Mouse (Mus musculus) adrenal gland, postnatal 4 days (tissue): ENCODE results near the gene Etfa. TPM values are rescaled to one million over a fixed set of nuclear protein-coding genes. Genes with fewer than 3 reads are reported as not detected.

Experiments
- DNase-seq, 2 experiments: peaks; one replicate each; pipeline ENCODE4 v3.0.0; 2021 to 2022; ENCODE audit warnings: low spot score in 2 of 2, mixed read lengths in 2 of 2
- long read RNA-seq, 2 experiments: library from polyadenylated mRNA; stranded (forward); transcript quantifications; one replicate each; pipeline ENCODE4 v2.0.0; 2021
- total RNA-seq, 2 experiments: library from RNA; stranded (reverse); gene quantifications; 2 replicates each; pipeline ENCODE4 v1.2.3; 2021

Etfa gene
- total RNA-seq: 100 to 1,000 TPM; 408 to 465 TPM
- long read RNA-seq, experiment 1, transcript Etfa-201 (12 exons, 1,392 nt): major isoform, 461 of 534 reads
- long read RNA-seq, experiment 1, partial matches to known transcripts: 52 of 534 reads
- long read RNA-seq, experiment 1, other reads (novel, unspliced or antisense): 21 of 534 reads
- long read RNA-seq, experiment 2, transcript Etfa-201 (12 exons, 1,392 nt): major isoform, 672 of 783 reads
- long read RNA-seq, experiment 2, partial matches to known transcripts: 76 of 783 reads
- long read RNA-seq, experiment 2, other reads (novel, unspliced or antisense): 35 of 783 reads

DNA sequence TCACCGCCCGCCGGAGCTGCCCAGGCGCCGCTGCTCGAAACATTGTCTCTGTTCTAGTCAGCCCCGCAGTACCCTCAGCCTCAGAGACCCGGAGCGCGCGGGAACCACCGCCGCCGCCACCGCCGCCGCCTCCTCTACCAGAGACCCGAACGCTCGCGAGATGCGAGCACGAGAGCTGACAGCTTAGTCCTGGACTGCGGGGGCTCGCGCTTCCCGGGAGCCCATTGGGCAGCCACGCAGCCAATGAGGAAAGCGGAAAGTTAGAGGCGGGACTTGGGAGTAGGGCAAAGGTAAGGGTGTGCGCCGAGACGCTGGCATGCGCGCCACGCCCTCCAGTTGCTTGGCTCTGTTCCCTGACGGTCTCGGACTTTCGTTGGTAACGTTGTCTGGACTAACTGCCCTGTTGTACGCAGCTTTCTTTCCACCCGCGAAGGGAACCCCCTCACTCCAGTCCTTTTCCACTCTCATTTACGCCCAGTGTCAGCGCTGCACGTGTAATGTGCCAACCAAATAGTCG, at the start of gene Etfa:
Gene Etfa (minus strand): TSS at position 217 of the 517 bp plus-strand sequence.
- DNase-seq: peak; percentile 86 to 91

DNA sequence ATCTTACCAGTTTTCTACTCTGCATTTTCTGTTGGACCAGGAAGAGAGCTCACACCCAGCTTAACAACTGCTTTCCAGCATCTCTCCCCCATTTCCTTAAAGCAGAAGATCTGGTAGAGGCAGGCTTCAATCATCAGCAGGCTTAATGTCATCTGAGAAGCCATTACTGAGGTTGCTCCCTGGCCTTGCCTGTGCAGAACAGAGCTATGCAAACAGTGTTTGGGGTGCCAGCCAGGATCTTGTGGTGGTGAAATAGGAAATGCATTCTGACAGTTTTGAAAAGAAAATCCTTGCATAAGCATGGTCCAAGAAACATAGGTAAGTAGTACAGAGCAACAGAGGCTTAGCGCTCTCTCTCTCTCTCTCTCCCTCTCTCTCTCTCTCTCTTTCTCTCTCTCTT, 48.9 kb upstream of the Etfa start:
- no peak for DNase-seq

DNA sequence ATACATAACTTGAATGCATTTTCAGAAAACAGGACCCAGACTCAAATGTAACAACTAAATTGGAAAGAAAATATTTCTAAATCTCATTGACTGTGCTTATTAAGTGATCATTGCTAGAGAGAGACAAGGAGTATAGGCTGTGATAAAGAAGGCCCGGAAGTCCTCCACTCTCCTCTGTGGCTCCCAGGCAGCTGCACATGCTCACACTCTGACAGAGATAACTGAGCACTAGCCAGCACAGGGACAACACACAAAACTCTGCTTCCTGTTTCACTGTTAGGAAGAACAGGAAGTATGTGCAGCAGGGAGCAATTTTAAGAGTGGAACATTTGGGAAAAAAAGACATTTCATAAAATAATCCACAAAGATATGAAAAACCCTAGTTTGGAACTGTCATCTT, 42.9 kb upstream of the Etfa start:
- DNase-seq: no peak

DNA sequence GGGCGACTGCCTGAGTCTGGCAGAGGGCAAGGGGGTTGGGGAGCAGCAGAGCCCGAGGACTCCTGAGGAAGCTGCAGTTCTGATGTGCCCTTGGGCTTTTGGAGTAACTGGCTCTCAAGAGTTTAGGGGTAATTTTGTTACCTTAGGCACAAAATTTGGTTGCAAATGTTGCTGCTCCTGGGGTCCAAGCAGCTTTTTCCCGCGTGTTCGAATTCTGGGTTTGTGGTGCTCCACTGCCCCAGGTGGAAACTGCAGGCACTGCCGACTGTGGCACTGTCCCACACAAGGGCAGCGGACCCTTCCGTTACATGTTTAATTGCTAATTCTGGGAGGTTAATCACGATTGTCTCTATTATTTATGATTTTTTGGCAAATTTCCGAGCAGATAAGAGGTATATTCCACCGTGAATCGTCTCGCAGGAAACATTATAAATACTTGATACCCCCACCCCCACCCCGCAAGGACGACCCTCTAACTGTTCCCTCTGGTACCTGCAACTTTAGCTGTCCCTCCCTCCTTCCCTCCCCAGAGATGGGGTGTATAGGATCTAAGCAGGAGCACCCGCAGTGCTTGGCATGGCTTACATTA, 37.4 kb upstream of the Etfa start:
- no peak for DNase-seq

DNA sequence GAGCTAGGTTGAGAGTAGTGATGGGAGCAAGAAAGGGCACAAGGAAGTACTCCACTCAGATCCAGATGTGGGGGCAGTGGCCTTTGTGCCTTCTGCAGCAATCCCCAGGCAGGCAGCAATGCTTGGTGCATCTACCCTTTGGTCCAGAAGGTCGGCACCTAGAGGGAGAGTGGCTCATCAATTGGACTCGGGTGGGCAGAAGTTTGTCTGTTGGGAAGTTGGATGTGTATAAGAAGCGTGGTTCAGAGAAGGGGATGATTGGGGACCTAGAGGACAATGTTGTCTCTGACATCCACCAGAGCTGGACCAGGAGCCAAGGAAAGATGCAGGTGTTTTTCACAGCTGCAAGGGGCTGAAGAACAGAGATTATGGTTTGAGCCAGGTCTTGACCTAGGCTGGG, 36.8 kb upstream of the Etfa start:
- no peak for DNase-seq

DNA sequence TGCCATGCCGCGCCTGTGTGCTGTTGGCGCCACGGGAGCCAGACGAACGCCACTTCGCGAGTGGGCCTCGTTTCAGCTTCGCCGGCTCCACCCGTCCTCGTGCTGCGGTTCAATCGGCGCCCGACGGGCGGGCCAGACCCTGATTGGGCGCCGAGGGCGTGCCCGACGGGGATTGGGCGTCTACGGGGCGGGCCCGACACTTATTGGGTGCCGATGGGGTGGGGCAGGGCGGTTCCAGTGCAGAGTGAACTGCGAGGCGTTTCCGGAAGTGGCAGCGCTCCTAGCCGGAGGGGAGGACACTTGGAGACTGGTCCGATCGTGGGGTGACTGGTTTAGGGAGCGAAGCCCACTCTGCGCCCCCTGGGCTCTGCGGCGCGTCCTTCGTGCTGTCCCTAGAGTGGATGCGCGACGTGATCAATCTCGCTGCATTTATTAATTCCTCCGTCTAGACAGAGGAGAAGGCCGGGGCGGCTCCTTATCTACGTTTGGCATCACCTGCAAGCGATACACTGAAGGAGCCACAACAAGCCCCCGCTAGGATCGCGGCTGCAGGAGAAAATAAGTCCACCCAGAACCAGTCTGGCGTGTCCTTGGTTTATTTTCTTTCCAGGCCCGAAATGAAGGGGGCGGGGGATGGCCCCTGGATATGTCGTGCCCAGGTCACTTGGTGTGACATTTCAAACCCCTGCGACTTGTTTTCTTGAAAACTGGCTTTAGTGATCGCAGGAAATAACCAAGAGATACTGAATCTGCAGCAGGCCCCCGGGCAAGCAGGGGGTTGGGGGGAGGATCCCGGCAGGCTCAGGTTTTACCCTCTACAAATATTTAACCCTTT, 34.4 kb upstream of the Etfa start:
- DNase-seq: no peak

DNA sequence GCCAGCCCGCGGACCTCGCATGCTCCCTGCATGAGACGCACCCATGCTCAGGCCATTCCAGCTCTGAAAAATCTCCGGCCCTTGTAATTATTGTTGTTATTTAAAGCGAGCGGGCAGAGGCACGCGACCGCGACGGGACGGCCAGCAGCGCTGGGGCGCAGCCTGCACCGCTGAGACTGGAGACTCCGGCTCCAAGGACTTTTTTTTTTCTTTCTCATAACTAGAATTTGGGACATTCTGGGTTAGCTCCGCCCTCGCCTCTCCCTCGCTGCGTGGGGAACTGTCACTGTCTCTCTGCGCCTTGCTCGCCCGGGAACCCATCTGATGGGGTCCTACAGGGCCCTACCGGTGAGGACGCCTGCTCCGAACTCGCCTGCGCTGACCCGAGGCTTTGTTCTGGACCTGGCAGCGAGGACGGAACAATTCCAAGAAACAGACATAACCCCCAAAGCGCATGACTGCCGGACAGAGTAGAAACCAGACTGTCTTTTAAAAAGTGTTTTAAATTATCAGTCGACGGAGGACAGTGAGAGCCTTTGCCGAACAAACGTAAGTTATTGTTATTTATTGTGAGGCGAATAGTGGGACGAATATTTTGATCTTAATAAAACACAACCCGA, 33.6 kb upstream of the Etfa start:
- no peak for DNase-seq

DNA sequence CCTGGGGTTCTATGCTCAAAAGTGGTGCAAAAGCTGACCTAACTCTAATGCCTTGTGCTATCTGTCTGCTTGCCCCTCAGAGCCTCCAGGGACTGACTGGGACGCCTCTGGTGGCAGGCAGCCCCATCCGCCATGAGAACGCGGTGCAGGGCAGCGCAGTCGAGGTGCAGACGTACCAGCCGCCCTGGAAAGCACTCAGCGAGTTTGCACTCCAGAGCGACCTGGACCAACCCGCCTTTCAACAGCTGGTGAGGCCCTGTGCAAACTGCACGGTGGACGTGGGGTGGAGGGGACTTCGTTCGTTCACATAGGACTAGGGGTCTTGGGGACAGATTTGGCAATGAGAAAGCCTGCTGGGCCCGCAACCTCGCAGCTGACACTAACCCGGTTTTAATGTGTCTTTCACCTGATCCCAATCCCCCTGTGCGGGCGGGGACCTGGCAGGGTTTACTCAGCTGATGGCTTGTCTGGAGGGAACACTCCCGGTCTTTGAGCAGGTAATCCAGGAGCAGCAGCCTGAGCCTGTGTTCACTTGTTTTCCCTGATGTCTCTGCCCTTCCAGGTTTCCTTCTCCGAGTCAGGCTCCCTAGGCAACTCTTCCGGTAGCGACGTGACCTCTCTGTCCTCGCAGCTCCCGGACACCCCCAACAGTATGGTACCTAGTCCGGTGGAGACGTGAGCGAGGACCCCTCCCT, 33.0 kb upstream of the Etfa start:
- DNase-seq: peak in 1 of 2 experiments; percentile 7

DNA sequence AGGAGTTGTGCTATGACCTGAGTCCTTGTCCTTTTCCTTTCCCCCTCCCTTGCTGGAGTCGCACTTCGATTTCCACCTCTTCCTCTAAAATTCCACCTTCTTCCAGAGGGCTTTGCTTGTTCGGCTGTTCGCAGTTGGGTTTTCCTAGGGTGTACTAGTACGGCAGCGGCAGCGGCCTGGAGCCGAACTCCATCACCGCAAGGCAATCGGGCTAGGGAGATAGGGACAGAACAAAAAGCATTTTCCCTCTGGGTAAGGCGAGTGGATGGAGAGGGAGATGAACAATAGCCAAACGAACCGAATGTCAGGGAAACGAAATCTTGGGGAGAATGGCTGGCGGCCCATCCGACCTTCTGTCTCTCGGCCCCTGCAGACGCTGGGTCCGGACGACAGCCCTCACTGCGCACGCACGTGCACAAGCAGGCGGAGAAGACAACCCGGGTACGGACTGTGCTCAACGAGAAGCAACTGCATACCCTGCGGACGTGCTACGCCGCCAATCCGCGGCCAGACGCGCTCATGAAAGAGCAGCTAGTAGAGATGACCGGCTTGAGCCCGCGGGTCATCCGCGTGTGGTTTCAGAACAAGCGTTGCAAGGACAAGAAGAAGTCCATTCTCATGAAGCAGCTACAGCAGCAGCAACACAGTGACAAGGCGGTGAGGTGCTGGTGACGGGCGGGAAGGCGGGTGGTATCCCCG, 31.8 kb upstream of the Etfa start:
- peak in 1 of 2 experiments; percentile 10 for DNase-seq

DNA sequence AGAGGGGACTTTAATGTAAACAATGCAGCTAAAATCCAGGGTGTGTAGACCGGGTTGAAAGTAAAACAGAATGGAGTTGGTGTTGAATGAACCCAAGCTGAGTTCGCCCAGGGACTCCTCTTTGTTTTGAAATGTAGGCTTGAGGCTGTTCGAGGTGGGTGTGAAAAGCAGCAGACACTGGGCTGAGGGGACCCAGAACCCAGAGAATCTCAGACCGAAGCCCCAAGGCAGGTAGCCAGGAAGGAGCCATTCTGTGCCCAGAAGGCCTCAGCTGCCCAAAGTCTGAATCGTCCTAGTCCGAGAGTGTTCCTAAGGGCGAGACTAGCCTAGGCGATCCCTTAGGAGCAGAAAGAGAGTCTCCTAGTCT, 31.3 kb upstream of the Etfa start:
- DNase-seq: no peak

DNA sequence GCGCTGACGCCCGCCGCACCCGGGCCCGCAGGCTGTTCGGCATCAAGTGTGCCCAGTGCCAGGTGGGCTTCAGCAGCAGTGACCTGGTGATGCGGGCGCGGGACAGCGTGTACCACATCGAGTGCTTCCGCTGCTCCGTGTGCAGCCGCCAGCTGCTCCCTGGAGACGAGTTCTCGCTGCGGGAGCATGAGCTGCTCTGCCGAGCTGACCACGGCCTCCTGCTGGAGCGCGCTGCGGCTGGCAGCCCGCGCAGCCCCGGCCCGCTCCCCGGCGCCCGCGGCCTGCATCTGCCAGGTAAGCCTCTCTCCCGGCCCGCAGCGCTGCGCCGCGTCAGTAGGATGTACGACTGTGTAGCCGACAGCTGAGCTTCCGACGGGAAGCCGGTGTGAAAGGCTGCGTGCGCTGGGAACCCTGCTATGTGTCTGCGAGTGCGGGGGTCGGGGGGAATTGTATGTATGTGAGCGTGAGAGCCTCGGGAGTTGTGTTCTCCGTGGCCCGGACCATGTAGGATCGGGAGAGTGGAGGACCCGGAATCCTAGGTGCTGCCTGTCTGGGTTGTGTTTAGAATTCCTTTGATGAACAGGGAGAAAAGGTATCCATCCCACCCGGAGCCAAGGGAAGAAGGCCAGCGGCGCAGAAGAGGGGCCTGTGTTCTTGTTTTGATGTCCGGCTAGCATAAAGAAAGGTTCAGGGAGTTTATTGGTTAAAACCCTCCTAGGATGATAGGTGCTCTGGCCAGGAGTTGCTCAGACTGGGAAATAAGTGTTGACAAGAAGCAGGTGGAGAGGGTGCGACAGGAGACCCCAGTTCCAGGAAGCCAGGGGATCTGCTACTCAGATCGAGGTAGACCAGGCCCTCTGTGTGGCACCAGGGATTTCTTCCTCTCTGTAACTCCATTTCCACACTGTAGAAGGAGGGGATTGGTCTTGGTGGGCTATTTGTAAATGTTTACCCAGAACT, 30.6 kb upstream of the Etfa start:
- DNase-seq: peak in 1 of 2 experiments; percentile 12

DNA sequence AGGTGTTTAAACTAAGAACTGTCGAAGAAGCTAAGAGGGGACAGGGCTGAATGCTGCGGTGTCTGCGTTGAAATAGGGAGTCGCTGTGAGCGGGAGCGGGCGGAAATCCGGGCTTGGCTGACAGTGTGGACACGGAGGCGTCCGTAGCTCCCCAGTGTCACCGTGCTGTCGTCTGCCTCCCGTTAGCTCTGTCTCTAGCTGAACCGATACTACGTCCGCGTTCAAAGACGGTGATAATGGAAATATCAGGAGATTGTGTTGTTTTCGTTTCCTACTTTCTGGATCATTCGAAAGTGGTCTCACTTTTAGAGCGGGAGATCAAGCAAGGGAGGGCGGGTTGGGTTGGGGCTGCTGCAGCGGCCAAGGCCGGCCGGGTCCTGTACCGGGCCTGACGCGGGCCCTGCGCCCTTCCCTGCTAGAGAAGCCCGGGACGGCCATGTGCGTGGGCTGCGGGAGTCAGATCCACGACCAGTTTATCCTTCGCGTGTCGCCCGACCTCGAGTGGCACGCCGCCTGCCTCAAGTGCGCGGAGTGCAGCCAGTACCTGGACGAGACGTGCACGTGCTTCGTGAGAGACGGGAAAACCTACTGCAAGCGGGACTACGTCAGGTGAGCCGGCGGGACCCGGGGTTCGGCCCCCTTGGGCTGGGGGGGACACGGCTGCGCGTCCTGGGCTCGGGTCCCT, 29.8 kb upstream of the Etfa start:
- DNase-seq: no peak

DNA sequence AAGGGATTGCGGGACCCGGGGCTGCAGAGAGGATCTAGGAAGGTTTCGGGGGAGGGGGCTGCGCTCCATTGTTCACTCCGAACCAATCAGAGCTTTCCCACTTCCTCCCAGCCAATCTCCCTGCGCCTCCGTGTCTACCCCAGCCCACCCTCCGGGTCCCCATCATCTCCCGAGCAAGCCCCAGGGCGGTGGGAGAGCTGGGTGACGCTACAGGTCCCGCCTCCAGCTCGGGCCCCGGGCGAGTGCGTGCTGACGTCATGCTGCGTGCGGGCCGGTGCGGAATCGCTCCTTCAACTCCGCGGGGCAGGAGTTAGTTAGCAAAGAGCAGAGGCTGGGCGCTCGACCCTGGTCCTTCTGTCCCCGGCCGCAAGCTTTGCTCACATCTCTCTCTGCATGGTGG, 28.8 kb upstream of the Etfa start:
- peak in 1 of 2 experiments; percentile 7 for DNase-seq

DNA sequence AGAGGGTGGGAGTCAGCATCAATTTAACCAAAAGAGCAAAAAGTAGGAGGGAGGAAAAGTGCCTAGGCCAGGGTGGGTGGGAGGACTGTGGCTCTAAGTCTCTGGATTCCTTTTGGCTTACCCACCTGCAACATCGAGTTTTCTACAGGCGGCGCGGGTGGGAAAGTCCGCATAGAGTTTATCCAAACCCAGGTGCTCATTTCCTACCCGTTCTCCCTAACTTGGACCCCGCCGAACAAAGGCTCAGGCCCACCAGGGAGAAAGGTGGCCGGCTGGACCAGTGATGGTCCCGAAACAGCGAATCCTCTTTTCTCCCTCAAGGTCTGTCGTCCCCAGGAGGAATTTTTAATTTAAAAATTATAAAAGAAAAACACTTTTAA, 28.3 kb upstream of the Etfa start:
- no peak for DNase-seq

DNA sequence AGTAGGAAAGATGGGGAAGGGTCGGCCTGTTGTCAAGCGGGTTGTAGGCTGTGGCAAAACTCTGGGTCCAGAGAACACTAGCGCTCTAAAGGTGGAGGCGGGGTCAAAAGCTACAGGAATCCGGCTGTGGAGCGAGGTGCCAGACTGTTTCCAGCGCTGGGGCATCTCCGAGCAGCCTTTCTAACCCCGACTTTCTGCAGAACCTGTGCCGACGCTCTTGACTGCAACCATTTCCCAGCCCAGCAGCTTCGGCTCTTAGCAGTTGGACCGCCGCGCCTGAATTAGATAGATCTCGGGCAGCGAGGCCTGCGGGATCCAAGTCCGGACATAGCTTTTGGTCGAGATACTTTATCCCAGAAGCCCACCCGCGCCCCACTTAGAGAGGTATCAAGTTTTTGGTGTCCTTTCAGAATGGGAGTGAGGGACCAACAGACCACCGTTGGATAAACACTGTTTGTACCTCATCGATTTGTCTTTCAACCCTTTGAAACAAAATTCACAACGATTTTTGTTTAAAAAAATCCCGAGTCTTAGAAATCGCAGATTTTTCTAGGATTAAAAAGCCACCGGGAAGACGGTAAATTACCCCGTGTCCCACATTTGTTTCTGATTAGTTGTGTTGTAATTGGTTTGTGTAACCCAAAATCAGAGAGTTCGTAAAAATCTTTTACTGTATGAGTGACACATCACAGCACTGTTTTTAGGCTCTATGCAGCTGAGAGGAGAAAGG, 27.8 kb upstream of the Etfa start:
- DNase-seq: no peak

DNA sequence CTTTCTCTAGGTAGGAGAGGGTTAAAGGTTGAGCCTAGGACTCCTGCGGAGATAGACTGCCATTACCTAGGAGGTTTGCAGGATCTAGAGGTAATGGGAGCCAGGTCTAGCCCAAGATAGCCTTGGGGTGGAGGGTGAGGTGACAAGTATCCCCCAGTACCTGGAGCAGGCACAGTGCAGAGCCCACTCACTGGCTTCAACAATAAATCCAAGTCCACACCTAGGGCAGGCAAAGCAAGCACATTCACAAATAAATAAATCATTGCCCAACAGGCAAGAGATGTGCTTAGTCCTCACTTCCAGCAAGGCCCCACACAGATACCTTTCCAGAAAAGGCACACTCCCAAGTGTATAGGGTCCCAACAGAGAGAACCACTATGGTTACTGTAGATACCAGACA, 27.0 kb upstream of the Etfa start:
- no peak for DNase-seq

DNA sequence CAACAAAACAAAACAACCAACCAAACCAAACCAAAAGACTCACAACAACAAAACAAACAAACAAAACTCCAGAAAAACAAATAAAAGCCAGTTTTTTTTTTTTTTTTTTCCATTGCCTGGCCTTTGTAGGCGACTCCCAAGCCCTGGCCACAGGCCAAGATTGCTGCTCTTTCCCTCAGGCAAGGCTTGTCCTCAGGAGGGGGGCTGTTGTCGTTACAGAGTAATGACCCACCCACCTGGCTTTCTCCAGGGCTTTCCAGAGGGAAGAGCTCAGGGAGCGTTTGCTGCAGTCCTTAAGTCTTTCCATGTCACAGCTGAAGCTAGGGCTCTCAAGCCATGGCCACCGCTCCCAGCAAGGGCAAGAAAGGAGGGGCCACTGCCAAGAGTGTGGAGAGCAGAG, 26.3 kb upstream of the Etfa start, which contains the start of gene Isl2:
Gene Isl2 (plus strand): TSS at position 296 of the 400 bp plus-strand sequence.
- DNase-seq: no peak

DNA sequence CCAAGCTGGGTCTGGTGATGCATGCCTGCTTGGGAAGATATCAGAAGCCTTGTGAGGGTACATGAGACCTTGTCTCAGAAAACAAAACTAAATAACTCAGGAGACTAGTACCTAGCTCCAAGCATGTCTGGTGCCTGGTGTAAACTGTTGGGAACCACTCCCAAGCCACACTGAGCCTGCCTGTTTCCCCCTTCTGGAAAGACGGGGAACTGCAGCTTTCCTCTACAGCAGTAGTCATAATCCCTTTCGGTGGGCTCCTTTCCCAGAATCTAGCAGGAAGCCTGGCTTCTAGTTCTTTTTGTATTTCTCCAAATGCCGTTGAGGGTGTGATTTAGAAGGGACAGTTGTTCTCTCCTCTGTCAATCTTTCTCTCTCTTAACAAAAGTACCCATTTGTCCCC, 23.9 kb upstream of the Etfa start:
- DNase-seq: no peak
